Mouse (Mus musculus) G1E (cell line): ENCODE results near the gene Hcfc2.

ENCODE experiments used
- CTCF ChIP-seq: IDR thresholded peaks from 2 replicates; pipeline ENCODE4 v1.5.1; 2012; ENCODE audit warnings: low read depth, low read length, inconsistent platforms, mixed read lengths
- GATA1 ChIP-seq: IDR thresholded peaks from 2 replicates; pipeline ENCODE4 v1.6.1; 2012; ENCODE audit warnings: borderline replicate concordance, low read length, inconsistent platforms, mixed read lengths
- GATA2 ChIP-seq: IDR thresholded peaks from 2 replicates; pipeline ENCODE4 v1.6.1; 2012; ENCODE audit warnings: low read depth, low read length, inconsistent platforms, borderline replicate concordance

DNA sequence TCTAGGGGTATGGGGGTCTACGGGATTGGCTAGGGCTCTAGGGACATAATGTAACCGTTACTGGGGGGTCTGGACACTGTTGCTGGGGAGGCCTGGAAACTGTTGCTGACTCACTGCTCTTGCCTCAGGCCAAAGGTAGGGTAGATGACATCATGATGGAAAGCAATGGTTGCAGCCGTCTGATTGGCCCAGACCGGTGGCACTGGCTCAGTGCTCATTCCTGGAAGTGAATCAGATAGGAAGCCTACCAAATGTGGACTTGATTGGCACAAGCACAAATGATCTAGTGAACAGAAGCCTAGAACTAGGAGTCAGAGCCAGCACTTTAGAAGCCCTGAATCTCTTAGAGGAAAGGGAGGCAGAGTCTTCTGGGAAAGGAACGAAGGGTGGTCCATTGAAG, 94.5 kb downstream of the Hcfc2 start:
- TF ChIP-seq CTCF: no peak
- no peak for TF ChIP-seq GATA1
- no peak for TF ChIP-seq GATA2
